Mouse (Mus musculus) left cerebral cortex, adult 11 months (tissue): ENCODE measurements around the gene Bcl11a.
A peak's percentile ranks its signal among the peaks of the same experiment; 100 is the strongest.
"Not testable (repeated sequence)": the region's sequence is repeated elsewhere in the genome, so short reads cannot be mapped to it uniquely, and the experiment has no call there.

Experiments used
- DNase-seq: peaks from one replicate; pipeline ENCODE4 v3.0.0; 2022; ENCODE audit warnings: low spot score

Gene Bcl11a

DNA sequence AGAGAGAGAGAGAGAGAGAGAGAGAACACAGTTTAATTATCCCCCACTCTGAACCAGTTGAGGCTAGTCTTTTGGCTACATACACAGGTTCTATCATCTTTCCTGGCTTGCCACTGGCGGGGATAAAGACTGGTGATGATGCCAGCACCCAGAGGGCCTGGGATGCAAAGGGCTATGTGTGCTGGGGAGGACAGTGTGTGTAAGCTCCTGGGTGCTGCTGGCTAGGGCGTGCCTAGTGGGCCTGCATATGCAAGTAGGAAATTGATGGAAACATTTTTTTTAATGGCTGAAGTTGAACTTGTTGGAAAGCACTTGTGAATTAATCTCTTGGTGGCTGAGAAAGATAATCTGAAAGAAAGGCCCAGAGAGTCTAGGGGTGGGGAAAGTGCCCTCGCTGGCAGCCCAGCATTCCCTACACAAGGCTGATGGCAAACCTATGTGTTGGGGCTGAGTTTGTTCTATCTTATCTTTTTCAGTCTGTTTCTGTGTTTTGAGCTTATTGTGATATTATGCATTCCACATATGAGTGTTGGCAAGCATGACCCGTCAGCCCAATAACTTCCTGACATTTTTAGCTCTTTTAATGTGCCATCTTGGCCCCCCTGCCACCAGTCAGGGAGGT lies 22.7 kb downstream of the Bcl11a start:
- no peak for DNase-seq

DNA sequence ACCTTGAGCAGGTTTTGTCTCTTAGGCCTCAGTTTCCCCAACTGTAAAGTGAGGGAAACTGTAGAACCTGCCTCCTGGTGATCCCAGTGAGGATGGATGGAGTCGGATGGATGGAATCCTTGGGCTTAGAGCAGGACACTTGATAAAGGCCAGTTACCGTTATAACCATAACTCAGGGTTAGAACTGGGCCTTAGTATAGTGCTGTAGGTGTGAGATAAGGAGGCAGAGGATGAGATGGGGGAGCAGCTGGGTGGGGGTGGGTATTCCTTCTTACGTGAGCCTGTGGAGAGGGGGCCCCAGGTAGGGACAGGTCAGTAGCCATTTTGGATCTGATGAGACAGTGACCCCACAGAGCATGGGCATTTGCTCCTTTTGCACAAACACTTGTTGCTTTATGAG lies 23.8 kb downstream of the Bcl11a start:
- no peak for DNase-seq

DNA sequence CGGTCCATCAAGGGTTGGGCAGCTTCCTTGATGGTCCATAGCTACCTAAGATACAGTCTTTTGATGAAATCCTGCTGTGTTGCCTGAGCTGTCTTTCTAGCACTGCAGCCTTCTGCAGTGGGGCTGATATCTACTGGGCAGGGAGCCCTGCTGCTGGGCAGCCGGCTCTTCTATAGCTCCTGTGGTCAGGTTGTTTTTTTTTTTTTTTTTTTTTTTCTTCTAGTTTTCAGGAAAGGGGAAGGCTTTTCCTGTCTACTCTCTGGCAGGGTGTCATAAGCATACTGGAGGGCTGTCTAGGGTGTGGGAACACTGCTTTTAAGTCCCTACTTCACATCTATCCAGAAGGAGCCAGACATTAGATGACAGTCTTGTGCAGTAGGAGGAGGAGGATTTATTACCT lies 24.5 kb downstream of the Bcl11a start:
- DNase-seq = no peak

DNA sequence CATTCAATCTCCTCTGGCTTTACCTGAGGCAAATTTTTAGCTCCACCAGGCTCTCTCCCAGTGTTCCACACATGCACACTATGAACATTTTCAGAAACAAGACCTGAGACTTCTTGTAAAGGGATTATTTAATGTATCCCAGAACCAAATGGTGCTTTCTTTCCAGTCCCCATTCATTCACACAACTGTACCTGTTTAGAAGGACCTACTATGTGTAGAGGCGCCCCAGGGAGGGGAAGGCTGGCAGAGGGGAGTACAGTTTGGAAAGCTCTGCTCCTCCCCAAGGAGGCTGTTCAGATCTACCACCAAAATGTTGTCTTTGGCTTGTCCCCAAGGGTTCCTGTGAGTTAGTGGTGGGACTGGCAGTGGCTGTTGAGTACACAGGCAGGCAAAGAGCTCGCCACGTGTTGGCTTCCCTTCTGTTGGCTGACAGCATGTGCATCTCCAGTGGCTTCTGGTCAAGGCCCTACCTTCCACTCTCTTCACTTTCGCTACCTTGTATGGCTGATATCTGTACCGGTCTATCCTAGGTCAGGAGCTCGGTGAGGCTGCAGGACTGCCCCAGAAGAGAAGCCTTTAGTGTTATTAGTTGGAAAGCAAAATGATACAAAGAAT lies 25.4 kb downstream of the Bcl11a start:
- DNase-seq = no peak

DNA sequence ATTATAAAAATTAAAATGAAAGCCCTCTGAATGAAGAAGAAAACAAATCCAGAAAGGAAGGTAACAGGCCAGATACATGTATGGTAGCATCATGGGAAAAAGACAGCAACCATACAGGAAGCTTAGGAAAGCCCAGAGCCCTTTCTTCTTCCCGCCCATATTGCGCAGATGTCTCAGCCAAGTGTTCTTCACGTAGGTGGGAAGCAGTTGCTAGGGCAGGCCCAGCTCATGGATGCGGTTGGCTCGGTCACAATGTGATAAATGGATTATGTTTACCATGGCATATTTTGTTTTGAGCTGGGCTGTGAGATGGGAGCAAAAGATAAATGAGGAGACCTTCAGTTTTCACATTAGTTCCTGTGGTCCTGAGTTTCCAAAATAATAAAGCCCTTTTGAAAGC lies 29.6 kb downstream of the Bcl11a start:
- DNase-seq = no peak

DNA sequence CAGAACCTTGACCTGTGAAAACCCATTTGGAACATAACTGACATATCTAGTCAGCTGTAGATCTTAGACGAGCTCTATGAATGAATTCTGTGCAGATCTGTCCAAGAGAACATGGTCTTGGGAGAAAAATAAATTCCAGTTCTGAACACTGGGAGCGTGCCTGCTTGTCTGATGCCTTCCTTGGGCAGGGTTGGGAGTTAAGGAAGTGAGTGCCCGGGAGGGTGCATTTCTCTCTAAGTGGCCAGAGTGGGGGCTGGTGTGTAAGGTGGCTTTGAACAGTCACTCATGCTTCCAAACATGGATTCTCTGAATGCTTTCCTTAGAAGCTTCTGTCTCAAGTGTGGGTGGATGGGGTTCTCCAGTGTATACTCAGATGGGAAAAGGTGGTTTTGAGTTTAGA lies 31.1 kb downstream of the Bcl11a start:
- no peak for DNase-seq

- DNase-seq = no peak
Observed at GRCm38 (mm10) chr11:24109388-24109787, 31.5 kb downstream of the Bcl11a start.

DNA sequence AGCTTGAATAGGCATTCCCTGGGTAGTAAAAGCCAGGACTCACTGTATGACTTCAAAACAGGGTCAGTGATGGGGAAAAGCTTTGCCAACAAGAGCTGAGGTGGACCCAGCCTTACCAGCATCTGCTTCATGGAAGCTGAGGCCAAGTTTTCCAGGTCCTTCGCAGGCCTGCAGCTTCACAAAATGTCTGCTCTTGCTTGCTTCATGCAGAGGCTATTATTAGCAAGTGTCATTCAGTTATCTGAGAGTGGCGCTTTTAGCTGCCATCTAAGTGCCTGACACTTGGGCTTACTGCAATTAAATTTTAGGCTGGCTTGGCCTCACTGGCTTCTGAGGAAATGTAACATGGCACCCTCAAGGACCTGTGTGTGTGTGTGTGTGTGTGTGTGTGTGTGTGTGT lies 32.3 kb downstream of the Bcl11a start:
- no peak for DNase-seq

- no peak for DNase-seq
Observed at GRCm38 (mm10) chr11:24111720-24112119, 33.9 kb downstream of the Bcl11a start.

- no peak for DNase-seq
Observed at GRCm38 (mm10) chr11:24115017-24115752, 37.3 kb downstream of the Bcl11a start.

- DNase-seq = no peak
Observed at GRCm38 (mm10) chr11:24116041-24116440, 38.2 kb downstream of the Bcl11a start.

GRCm38 (mm10) chr11:24116582-24117318 lies 38.9 kb downstream of the Bcl11a start:
- no peak for DNase-seq

GRCm38 (mm10) chr11:24121136-24121535 lies 43.3 kb downstream of the Bcl11a start:
- no peak for DNase-seq

GRCm38 (mm10) chr11:24122899-24123298 lies 45.0 kb downstream of the Bcl11a start:
- DNase-seq = no peak

DNA sequence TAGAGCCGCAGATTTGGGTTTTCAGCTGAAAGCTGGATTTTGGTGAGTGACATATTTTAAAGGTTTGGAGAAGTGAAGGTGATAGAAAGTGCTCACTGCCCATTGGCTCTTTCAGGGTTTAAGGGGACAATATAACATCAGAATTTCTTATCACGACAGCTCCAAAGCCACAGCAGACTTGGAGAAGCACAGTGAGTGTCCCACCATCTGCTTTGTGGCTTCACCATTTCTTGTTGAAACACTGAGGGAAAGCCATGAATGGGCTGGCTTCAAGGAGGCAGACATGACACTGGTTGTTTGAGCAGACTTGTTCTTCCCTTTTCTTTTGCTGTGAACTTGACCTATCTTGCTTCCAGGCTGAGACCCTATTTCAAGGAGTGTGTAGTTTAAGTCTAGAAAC lies 46.1 kb downstream of the Bcl11a start:
- DNase-seq = no peak

DNA sequence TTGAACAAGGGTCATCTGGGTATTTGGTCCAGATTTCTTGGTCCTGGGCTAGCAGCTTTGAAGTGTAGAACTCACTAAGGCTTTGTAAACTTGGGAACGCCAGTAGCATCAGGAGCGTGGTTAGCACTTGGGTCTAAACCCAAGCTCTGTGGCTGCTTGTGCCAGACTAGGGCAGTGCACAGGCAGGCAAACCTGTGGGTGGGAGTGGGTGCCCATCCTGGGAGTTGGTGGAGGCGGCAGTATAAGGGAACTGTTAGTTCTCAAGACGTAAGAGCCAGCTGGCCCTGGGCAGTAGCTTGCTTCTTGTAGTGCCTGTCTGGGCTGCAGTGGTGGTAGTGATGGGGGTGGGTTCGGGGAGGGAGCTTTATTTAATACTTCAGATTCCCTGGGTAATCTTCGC lies 47.2 kb downstream of the Bcl11a start:
- peak; percentile 36 for DNase-seq

- DNase-seq = no peak
Observed at GRCm38 (mm10) chr11:24128001-24128400, 50.1 kb downstream of the Bcl11a start.

DNA sequence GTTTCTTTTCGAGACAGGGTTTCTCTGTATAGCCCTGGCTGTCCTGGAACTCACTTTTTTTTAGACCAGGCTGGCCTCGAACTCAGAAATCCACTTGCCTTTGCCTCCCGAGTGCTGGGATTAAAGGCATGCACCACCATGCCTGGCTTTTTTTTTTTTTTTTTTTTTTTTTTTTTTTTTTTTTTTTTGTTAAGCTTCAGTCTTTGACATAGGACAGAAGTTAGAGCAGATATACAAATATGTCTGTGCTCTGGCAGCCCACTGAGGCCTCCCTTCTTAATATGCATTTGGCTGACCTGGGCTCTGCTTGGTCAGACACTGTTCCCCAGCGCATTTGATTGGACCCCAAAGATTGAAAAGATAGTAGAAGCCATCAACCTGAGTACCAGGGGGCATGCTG lies 51.0 kb downstream of the Bcl11a start:
- DNase-seq = not testable (repeated sequence)

DNA sequence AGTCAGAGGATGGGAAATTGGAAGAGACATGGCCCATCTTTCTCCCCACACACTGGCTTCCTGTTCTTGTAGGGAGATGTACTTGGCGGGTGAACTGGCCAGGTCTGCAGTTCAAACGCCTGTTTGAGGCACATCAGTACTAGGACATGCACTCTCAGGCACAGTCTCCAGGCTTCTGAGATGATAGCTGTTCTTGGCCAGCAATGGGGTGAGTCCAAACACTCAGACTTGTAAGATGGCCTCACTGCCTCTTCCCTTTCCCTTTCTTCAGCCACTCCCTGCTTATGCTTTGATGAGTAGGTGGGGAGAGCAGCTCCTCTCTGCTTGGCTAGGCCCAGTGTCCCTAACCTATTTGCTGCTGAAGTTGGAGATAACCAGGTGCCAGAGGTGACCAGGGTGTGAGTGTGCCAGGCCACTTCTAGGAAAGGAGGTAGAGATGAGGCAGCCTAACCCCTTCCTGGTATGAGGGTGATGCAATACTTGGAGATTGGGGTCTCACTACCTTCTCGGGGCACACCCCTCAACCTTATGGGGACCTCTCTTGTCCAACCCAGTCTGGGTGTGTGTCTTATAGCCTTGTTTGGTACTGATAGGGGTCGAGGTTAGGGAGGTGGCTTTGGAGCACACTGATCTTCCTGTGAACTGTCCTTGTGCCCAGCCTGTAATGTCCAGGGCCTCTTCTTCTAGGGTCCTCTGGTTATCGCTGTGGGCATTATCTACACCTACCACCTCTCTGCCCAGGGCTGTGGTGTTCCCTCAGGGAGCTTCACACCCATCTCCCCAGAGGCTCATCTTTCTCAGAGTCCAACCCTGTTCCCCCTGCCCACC lies 51.7 kb downstream of the Bcl11a start:
- no peak for DNase-seq

DNA sequence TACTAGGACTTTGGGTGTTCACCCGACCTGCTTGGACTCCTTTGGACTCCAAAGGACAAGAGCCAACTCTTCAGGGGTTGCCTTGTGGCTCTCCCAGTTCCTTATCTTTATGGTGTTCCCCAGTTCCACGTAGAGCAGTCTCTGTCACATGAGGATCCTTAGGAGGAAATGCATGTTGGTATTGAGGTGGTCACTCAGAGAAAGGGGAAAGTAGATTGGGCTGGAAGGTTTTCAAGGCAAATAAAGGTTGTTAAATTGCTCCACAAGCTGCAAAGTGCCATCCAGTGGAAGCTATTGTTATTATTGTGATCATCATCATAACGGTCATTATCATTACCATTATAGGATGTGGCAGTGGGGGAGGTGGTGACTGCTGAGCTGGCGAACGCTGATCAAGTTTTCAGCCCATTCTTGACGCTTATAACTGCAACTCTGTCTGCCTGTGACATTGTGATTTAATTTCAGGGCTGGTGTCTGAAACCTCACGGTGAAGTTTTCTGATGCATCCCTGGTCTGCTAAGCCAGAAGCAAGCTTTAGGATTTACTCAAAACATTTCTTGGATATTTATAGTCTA lies 52.4 kb downstream of the Bcl11a start:
- DNase-seq = no peak

DNA sequence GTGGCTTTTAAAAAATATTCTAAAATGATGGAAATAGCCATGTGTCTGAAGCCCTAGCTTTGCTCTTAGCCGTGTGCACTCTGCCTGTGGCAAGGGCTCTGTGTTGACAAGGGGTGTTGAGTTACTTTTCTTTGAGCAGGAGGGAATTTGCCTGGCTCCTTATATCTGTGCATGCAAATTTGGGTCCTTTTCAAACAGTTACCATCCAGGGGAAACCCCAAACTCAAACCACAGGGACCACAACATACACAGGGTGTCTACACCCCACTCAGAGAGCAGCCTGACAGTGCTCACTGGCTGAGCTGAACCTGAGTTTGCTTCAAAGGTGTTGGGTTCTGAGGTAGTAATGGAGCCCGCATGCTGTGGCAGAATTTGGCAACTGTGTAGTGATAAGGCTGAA lies 54.0 kb downstream of the Bcl11a start:
- no peak for DNase-seq

GRCm38 (mm10) chr11:24132358-24132757 lies 54.5 kb downstream of the Bcl11a start:
- DNase-seq = no peak
